Mouse (Mus musculus) embryonic facial prominence, embryonic 13.5 days (tissue): Measurements from ENCODE around the gene Vpreb1. TPM values are rescaled to one million over a fixed set of nuclear protein-coding genes. Genes with fewer than 3 reads are reported as not detected.

ENCODE experiments used
- ATAC-seq: fragments of 200-750 bp; cut with Nextera tagmentation; 2 replicates; pipeline ENCODE4 v1.8.0; 2017; ENCODE audit warnings: low read depth; ENCODE audit not compliant: insufficient number of reproducible peaks, insufficient read depth, low FRiP score, low TSS enrichment
- H3K27ac ChIP-seq: fragments of 300-500 bp; sonication (generic); 2 replicates; pipeline ENCODE4 v1.5.1; 2015; ENCODE audit warnings: moderate library complexity, mild to moderate bottlenecking, inconsistent platforms
- H3K27me3 ChIP-seq: fragments of 300-500 bp; sonication (generic); 2 replicates; pipeline ENCODE4 v1.6.1; 2015; ENCODE audit warnings: mild to moderate bottlenecking, inconsistent platforms
- H3K36me3 ChIP-seq: fragments of 300-500 bp; sonication (generic); 2 replicates; pipeline ENCODE4 v1.6.1; 2015; ENCODE audit warnings: mild to moderate bottlenecking, inconsistent platforms
- H3K4me1 ChIP-seq: fragments of 300-500 bp; sonication (generic); 2 replicates; pipeline ENCODE4 v1.6.1; 2015; ENCODE audit warnings: inconsistent platforms
- H3K4me2 ChIP-seq: fragments of 300-500 bp; sonication (generic); 2 replicates; pipeline ENCODE4 v1.6.1; 2015; ENCODE audit warnings: moderate library complexity, mild to moderate bottlenecking, inconsistent platforms
- H3K4me3 ChIP-seq: fragments of 300-500 bp; sonication (generic); 2 replicates; pipeline ENCODE4 v1.5.1; 2015; ENCODE audit warnings: mild to moderate bottlenecking, inconsistent platforms
- H3K9ac ChIP-seq: fragments of 300-500 bp; sonication (generic); 2 replicates; pipeline ENCODE4 v1.6.1; 2015; ENCODE audit warnings: mild to moderate bottlenecking, inconsistent platforms
- H3K9me3 ChIP-seq: fragments of 300-500 bp; sonication (generic); 2 replicates; pipeline ENCODE4 v1.6.1; 2016; ENCODE audit warnings: inconsistent platforms
- WGBS: fragments of 180-500 bp; shearing (Covaris S2); methylation state at CpG from one replicate; pipeline ENCODE4 v1.1.7; 2015; ENCODE audit warnings: mixed read lengths; 5-methylcytosine and 5-hydroxymethylcytosine counted together
- polyA plus RNA-seq: library from polyadenylated mRNA; unstranded; fragments of >200 nt; fragmentation: Nextera tagmentation; extraction: Ambion mirVana; gene quantifications from 2 replicates; pipeline ENCODE4 v1.2.1, GENCODE M21; 2015

Vpreb1 gene
- polyA plus RNA-seq, 1 experiment from 2014 or later, result 3.4 TPM

GRCm38 (mm10) chr16:16852411-16852810, 18.2 kb downstream of the Vpreb1 start:
- Histone ChIP-seq H3K9me3 (0 out of 2 replicates have a peak, but pooled peaks cover 2% of the 10 kb centered on the region), H3K27me3 (no peaks in the 10 kb centered on the region), H3K9ac (no peak overlapping the region), H3K4me1 (no peaks in the 10 kb centered on the region), H3K4me2 (no peak overlapping the region), H3K27ac (no peak overlapping the region), H3K36me3 (no peaks in the 10 kb centered on the region), H3K4me3 (no peak overlapping the region)
- no peak for ATAC-seq
- WGBS, result 84% methylated on average over 3 of the region's 3 CpGs

GRCm38 (mm10) chr16:16849196-16849595, 21.4 kb downstream of the Vpreb1 start:
- H3K27ac ChIP-seq, result no peak overlapping the region
- H3K36me3 ChIP-seq, result no peaks in the 10 kb centered on the region
- H3K9ac ChIP-seq, result no peak overlapping the region
- H3K4me2 ChIP-seq, result no peak overlapping the region
- H3K4me3 ChIP-seq, result no peak overlapping the region
- 0 out of 2 replicates have a peak, but pooled peaks cover 2% of the 10 kb centered on the region for H3K9me3 ChIP-seq
- no peak for ATAC-seq
- no peaks in the 10 kb centered on the region for H3K27me3 ChIP-seq
- H3K4me1 ChIP-seq, result no peaks in the 10 kb centered on the region

DNA sequence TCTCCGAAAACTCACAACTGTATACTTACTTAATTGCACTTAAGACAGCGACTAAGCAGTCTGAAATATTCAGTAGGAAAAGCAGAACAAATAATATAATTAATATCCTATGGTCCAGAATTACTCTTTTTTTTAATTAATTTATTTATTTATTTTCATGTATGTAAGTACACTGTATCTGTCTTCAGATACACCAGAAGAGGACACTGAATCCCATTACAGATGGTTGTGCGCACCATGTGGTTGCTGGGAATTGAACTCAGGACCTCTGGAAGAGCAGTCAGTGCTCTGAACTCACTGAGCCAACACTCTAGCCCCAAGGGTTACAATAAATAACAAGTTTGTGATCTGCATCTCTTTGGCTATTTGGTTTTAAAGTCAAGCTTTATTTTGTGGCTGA, 41.0 kb downstream of the Vpreb1 start:
- Histone ChIP-seq H3K4me3 (no peak overlapping the region), H3K4me2 (peak overlapping the region; percentile 82), H3K4me1 (peaks cover 7% of the 10 kb centered on the region; the same call in 1 of the 2 replicates), H3K9ac (no peak overlapping the region), H3K27ac (no peak overlapping the region), H3K36me3 (no peaks in the 10 kb centered on the region), H3K27me3 (no peaks in the 10 kb centered on the region), H3K9me3 (no peaks in the 10 kb centered on the region)
- WGBS, result 83% methylated on average over 3 of the region's 3 CpGs
- no peak for ATAC-seq

DNA sequence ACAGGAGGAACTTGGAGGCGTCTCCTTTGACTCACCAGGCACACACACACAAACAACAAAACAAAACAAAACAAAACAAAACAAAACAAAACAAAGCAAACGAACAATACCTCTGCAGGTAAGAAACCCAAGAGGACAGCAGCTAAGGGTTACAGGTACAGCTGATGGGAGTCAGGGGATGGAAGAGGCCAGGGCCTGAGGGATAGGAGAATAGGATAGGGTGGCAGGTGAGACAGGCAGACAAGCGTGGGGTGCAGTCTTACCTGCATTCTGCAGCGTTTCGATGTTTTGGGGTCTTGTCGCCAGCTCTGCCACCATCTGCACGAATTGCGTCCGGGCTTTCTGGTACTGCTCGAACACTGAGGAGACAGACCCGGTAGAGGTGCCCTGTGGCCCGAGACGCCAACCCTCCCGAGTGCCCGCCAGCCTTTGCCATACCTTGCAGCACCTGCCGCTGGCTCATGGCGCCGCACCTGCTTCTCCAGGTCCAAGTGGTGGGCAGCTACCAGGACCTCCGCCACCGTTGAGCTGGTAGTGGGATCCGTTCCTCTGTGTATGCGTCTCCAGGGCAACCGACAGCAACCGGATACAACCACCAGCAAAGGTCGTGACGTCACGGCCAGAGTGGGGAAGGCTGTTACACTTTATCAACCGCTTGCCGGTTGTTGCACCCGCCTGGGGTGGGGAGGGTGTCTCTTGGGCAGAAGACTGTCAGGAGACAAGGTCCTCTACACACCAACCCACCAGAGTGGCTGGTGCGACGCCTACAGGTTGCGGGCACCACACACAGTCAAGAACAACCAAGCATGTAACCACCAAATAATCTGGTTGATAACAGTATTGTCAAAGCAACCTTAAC, 41.7 kb downstream of the Vpreb1 start, which contains the start of gene Spag6l:
Gene Spag6l, minus strand, starts transcription at position 700 of the 859 bp plus-strand sequence.
- Histone ChIP-seq H3K9ac (peak within 1 kb of the TSS; percentile 65), H3K27ac (no peak within 1 kb of the TSS)
- 7% methylated on average over 33 of the region's 33 CpGs for WGBS

DNA sequence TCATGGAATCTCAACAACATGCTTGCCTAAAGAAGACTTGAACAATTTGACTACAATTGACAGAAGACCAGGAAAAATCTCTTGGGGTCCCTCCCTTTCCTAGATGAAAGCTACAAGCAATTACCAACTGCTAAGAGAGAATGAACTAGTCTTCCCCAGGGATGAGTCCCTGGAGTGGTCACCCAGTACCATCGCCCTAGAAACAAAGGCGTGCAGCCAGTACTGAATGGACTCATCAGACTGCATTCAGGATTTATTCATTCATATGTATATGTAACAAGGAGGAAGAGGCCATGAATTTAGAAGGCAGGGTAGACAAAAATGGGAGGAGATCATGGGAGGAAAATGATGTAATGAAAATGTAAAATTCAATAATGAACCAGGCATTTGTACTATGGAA, 44.4 kb downstream of the Vpreb1 start:
- H3K4me2 ChIP-seq, result no peak overlapping the region
- H3K36me3 ChIP-seq, result no peaks in the 10 kb centered on the region
- no peak overlapping the region for H3K4me3 ChIP-seq
- WGBS, result 87% methylated on average over 2 of the region's 2 CpGs
- no peak for ATAC-seq
- no peak overlapping the region for H3K27ac ChIP-seq
- H3K27me3 ChIP-seq, result no peaks in the 10 kb centered on the region
- no peaks in the 10 kb centered on the region for H3K9me3 ChIP-seq
- H3K4me1 ChIP-seq, result peaks cover 7% of the 10 kb centered on the region; the same call in 1 of the 2 replicates
- H3K9ac ChIP-seq, result no peak overlapping the region

More for the DNA sequence above, 41.7 kb downstream of the Vpreb1 start, which contains the start of gene Spag6l:
- H3K9me3 ChIP-seq, result no peaks in the 10 kb centered on the region
- H3K4me2 ChIP-seq, result peak within 1 kb of the TSS; percentile 82
- no peaks in the 10 kb centered on the region for H3K36me3 ChIP-seq
- peak; percentile 79 for ATAC-seq
- peaks cover 7% of the 10 kb centered on the region; the same call in 1 of the 2 replicates for H3K4me1 ChIP-seq
- peak within 1 kb of the TSS; percentile 44 for H3K4me3 ChIP-seq
- no peaks in the 10 kb centered on the region for H3K27me3 ChIP-seq

- Histone ChIP-seq H3K4me1 (peaks cover 7% of the 10 kb centered on the region; the same call in 1 of the 2 replicates), H3K27ac (no peak overlapping the region), H3K27me3 (no peaks in the 10 kb centered on the region), H3K9me3 (no peaks in the 10 kb centered on the region), H3K9ac (no peak overlapping the region), H3K4me3 (no peak overlapping the region), H3K36me3 (no peaks in the 10 kb centered on the region), H3K4me2 (no peak overlapping the region)
- WGBS, result 34% methylated on average over 5 of the region's 5 CpGs
- ATAC-seq, result no peak
Measured at GRCm38 (mm10) chr16:16825476-16825875, 45.2 kb downstream of the Vpreb1 start.

Other genes with a start within 250 kb of the Vpreb1 start
- 0.11 TPM in 1 of 2 replicates, not detected in the other for gene Olfr19, start 194.4 kb downstream of the Vpreb1 start, polyA plus RNA-seq
- gene Spag6l, start 41.4 kb downstream of the Vpreb1 start, polyA plus RNA-seq, result 0.60 and 0.74 TPM in 2 replicates
- gene Igll1, start 6.9 kb downstream of the Vpreb1 start, polyA plus RNA-seq, result not detected in 2 replicates
- gene Top3b, start 107 bp downstream of the Vpreb1 start, polyA plus RNA-seq, result 73.7 and 77.6 TPM in 2 replicates
- gene Ppm1f, start 25.6 kb upstream of the Vpreb1 start, polyA plus RNA-seq, result 27.7 and 29.3 TPM in 2 replicates
- gene Mapk1, start 112.5 kb upstream of the Vpreb1 start, polyA plus RNA-seq, result 136 and 149 TPM in 2 replicates
- gene Ypel1, start 198.9 kb upstream of the Vpreb1 start, polyA plus RNA-seq, result 56.7 and 66.3 TPM in 2 replicates
- 159 and 161 TPM in 2 replicates for gene Ppil2, start 240.4 kb upstream of the Vpreb1 start, polyA plus RNA-seq